Mouse (Mus musculus) layer of hippocampus, postnatal 14 days (tissue): ENCODE measurements around the gene Col23a1. TPM values are rescaled to one million over a fixed set of nuclear protein-coding genes. Genes with fewer than 3 reads are reported as not detected.
A peak's percentile ranks its signal among the peaks of the same experiment; 100 is the strongest.
"Not testable (repeated sequence)": the region's sequence is repeated elsewhere in the genome, so short reads cannot be mapped to it uniquely, and the experiment has no call there.

ENCODE experiments used
- DNase-seq, 2 experiments: peaks; one replicate each; pipeline ENCODE4 v3.0.0; 2021 to 2022; ENCODE audit warnings: low spot score in 2 of 2, mixed read lengths in 1 of 2
- total RNA-seq, 2 experiments: library from RNA; stranded (reverse); gene quantifications; 2 replicates each; pipeline ENCODE4 v1.2.3; 2021

Col23a1 gene
- total RNA-seq, 2 experiments from 2014 or later, result 6.5 to 6.7 TPM

DNA sequence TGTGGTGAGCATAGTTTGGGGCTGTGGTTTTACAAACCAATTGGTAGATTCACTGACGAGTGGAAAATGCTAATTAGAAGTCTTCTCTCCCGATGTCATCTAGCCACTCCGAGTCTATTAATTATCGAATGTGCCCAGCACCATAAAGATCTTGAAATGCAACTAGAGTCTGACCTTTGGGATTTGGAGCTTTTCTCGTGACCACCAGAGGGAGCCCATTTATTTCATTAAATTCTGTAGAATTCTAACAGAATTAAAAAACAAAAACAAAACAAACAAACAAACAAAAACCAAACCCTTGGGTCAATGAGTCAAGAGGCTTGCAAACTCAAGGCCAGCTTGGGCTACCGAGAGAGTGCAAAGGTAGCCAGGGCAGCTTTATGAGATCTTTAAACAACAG is 37.2 kb downstream of the Col23a1 start:
- DNase-seq, result no peak

DNA sequence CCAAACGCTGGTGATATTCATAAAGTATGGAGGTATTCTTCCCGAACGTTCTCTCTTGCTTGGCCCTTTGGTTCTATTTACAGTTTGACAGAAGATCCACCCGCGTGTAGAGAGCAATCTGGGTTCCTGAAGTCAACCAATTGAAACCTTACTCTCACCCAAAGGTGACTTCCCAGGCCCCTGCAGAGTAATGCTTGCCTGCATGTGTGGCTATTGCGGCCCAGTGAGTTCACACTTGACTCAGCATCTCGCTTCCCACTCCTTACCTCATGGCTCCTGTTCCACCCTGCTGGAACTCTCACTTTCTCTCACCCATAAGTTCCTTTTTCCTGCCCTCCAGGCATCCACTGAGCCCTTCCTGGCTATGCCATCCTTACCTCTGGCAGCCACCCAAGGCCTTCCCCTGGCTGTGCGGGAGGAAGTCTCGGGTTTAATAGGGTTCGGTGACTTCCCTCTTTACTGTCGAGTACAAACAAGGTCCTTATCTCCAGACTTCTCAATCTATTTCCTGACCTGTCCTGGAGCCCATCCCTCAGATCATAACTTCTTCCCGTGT is 38.7 kb downstream of the Col23a1 start:
- peak in 1 of 2 experiments; percentile 32 for DNase-seq

GRCm38 (mm10) chr11:51329837-51330714 is 40.4 kb downstream of the Col23a1 start:
- DNase-seq, result no peak

- DNase-seq, result no peak
These were observed 44.3 kb downstream of the Col23a1 start for GRCm38 (mm10) chr11:51334017-51334416.

- peak in 1 of 2 experiments; percentile 34 for DNase-seq
These were observed 47.9 kb downstream of the Col23a1 start for GRCm38 (mm10) chr11:51337585-51337984.

DNA sequence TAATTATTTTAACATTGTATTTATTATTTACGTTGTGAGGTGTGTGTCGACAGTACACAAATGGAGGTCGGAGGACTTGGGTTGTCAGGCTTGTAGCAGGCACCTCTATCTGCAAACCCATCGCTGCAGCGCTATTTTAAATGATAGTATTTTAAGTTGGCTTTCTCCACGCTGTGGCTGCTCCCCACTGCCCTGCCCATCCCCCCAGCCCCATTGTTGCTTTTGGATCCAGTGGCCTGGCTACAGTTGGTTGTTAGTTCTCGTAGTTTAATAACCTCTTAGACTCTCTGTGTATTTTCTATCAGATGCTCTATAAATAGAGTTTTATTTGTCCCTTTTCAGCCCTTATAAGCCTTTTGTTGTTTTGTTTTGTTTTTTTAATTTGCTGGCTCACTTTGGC is 48.7 kb downstream of the Col23a1 start:
- DNase-seq, result no peak

GRCm38 (mm10) chr11:51341091-51341490 is 51.4 kb downstream of the Col23a1 start:
- DNase-seq, result no peak

DNA sequence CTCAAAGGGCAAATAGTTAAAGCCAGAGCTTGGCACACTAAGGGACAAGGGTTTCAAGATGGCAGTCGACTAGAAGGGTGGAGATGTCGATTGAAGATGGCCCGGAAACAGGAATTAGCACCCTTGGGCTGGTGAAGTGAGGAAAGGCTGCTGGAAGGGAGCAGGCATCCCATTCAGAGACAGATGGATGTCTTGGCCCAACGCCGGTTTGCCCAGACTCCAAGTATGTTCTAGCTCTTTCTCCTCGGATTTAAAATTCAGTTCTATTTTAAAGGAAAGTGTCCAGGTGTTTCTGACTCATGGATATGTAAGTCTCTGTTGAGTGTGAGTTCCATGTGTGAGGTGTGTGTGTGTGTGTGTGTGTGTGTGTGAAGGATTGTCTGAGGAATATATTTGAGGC is 53.1 kb downstream of the Col23a1 start:
- peak; percentile 79 to 84 for DNase-seq

DNA sequence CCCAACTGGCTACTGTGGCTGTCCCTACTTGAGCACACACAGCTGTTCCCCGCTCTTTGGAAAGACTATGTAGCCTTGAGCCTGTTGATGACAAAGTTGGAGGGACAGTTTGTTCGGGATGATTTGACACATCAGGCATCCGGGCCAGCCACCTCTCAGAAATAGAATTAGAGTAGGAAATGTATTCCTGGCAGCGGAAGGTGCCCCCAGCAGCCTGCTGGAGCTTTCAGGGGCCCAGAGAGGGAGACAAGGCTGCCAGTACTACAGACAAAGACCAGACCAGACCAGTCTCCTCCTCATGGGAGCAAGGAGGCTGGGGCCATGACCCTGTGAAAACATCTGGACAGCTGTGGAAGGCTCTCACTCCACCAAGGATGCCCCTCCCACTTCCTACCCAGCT is 53.6 kb downstream of the Col23a1 start:
- DNase-seq, result no peak

DNA sequence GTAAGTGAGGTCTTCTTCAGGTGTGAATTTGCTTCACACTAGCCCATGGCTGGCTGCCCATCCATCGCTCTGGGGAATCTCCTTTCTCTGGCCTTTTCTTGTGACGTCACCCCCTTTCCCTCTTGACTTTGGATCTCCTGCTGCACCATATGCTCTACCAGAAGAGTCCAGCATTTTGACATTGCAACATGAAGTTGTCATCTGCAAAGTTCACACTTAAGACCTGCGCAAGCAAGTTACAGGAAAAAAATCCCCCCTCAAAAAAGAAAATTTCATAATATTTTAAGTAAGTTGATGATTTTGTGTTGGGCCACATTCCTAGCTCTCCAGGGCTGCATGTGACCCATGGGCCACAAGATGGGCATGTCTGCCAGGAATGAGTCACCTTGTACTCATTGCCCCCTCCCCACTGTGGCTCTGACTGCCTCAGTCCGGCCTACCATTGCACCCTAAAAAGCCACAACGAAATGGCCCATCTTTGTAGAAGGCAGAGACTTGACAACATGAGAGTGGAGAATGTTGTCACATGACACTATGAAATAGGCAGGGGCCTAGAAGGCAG is 54.1 kb downstream of the Col23a1 start:
- no peak for DNase-seq

DNA sequence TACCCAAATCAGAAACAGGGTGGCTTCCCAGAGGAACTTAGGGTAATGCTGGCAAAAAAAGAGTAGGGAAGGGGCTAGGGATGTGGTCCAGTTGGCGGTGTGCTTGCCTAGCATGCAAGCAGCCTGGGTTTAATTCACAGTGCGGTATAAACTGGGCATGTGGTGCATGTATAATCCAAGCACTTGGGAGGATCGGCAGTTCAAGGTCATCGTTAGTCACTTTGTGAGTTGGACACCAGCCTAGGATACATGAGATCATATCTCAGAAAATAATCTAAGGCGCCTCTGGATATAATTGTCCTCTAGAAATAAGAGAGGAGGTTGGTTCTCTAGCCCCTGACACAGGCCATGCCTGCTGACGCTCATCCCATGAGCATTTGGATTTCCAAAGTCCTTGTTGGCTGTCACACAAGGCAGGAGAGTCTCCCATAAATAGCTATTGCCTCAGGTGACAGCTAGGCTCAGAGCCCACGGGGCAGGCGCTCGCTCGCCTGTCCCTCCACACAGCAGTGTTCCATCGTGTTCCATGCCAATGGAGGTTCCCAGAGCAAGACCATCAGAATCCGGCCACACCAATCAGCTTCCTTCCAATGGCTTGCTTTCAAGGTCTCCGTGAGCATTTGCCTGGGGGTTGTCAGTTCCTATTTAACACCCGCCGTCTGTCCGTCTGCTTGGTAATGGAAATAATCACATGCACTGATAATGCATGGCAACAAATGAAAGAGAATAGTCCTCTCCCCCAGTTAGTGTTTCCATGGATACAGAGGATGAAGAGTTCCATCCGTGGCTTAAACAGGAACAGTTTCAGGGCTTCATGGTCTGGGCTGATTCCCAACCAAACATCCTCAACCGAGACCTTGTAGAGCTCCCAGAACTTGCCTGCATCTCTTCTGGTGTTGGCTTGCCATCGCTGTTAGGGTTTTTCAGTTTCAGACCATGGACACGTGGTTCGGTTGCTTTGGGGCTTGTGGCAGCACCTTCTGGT is 56.1 kb downstream of the Col23a1 start:
- DNase-seq, result peak in 1 of 2 experiments; percentile 45

GRCm38 (mm10) chr11:51347756-51348155 is 58.0 kb downstream of the Col23a1 start:
- DNase-seq, result no peak

- DNase-seq, result no peak
These were observed 59.9 kb downstream of the Col23a1 start for GRCm38 (mm10) chr11:51349665-51350064.

DNA sequence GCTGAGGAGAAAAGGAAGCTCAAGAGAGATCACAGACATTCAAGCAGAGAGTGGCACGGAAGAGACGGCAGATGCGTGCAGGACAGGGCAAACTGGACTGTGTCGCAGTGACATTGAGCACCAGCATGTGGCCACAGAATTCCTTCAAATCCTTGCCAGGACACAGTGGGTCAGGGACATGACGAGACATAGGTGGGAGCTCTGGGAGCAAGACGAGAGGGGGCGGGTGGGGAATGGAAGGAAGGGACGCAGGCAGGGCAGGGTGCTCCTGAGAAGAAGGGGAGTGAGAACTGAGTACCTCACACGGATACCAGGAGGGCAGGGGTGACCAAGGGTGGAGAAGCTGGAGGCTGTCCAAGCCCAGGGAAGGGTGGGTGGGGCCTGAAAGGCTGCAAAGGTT is 61.4 kb downstream of the Col23a1 start:
- DNase-seq, result no peak

DNA sequence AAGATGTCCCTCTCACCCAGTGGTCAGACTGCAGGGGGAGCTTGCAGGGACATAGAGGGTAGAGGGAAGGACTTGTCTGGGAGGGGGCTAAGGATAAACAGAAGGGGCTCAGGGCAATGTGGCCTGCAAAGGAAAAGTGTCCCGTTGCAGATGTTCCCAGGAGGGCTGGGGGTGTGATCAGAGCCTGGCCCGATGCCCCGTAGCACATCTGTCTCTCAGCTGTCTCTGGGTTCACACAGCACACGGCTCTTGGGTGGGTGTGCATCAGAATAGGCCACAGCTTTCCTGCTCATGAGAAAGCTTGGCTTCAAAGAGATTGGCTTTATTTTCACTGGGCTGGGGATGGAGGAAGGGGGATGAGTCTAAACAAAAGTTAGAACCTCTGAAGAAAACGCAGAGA is 62.1 kb downstream of the Col23a1 start:
- DNase-seq, result no peak

GRCm38 (mm10) chr11:51353746-51354145 is 64.0 kb downstream of the Col23a1 start:
- DNase-seq, result no peak

- DNase-seq, result not testable (repeated sequence)
These were observed 69.3 kb downstream of the Col23a1 start for GRCm38 (mm10) chr11:51358981-51359380.

DNA sequence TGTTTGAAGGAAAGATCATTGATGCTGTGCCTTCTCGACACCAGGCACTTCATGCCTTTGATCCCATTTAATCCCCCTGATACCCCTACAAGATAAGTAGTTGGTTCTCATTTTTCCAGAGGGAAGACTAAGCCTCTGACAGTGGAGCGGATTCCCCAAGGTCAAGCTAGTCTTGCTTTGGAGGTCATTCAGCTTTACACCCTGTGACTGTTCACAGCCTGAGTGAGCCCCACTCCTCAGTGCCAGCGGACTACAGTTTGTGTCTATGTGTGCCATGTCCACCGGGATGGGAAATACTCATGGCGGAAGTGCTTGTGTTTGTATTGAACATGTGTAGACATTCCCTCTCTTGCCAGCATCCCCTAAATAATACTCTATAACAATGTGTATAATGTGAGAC is 74.6 kb downstream of the Col23a1 start:
- DNase-seq, result no peak

- no peak for DNase-seq
These were observed 77.6 kb downstream of the Col23a1 start for GRCm38 (mm10) chr11:51367334-51367733.

DNA sequence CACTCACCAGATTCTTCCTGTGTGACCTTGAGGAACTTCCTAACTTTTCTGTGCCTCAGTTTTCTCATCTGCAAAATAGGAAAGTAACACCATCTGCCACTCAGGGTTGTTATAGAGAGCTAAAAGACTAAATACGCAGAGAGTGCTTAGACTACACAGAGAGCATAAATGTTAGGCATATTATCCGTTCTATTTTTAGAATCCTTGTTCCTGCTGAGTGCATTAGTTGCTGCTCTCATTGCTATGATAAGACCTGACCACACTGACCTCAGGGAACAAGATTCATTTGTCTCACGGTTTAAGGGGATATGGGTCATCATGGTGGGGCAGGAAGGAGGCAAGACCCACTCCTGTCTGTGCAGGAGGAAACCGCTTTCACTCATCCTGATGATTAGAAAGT is 80.6 kb downstream of the Col23a1 start:
- DNase-seq, result no peak

- DNase-seq, result no peak
These were observed 81.6 kb downstream of the Col23a1 start for GRCm38 (mm10) chr11:51371321-51371720.
